Mouse (Mus musculus): ENCODE results near the gene Gnmt. TPM values are rescaled to one million over a fixed set of nuclear protein-coding genes. Genes with fewer than 3 reads are reported as not detected.

Gene Gnmt
- total RNA-seq, 2 experiments from 2014 or later: 0.55 to 0.74 TPM

DNA sequence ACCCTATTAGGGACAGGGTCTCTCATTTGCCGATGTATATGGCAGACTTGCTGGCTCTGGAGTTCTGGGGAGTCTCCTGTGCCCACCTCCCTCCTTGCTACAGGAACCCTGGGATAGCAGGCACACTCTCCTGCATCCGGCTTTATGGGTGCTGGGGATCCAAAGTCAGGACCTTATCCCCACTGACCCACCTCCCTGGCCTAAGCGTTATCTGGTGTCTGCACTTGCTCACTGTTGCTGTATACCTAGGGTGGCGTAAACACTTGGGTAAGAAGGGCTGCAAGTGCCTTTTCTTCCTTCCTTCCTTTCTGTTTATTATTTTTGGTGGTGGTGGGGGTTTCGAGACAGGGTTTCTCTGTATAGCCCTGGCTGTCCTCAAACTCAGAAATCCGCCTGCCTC is 12.3 kb upstream of the Gnmt start:
- no peak for DNase-seq

GRCm38 (mm10) chr17:46736160-46736559 is 7.2 kb upstream of the Gnmt start:
- peak; percentile 33 for DNase-seq

- DNase-seq: no peak
These were observed 6.3 kb upstream of the Gnmt start for GRCm38 (mm10) chr17:46735287-46735686.

GRCm38 (mm10) chr17:46734055-46734454 is 5.1 kb upstream of the Gnmt start:
- DNase-seq: no peak

- no peak for DNase-seq
These were observed 472 bp downstream of the Gnmt start for GRCm38 (mm10) chr17:46728496-46728895.

DNA sequence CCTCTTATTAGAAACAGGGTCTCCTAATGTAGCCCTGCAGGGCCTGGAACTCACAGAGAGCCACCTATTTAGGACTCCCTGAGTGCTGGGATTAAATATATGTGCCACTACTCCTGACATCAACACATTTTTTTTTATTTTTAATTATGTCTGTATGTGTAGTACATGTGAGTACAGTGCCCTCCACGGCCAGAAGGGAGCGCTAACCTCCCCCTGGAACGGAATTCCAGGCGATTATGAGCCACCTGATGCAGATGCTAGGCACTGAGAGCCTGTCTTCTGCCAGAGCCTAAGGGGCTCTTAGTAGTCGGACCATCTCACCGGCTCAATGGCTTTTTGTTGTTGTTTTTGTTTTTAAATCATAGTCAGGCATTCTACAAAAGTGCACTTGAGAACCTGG is 947 bp downstream of the Gnmt start:
- DNase-seq: no peak

DNA sequence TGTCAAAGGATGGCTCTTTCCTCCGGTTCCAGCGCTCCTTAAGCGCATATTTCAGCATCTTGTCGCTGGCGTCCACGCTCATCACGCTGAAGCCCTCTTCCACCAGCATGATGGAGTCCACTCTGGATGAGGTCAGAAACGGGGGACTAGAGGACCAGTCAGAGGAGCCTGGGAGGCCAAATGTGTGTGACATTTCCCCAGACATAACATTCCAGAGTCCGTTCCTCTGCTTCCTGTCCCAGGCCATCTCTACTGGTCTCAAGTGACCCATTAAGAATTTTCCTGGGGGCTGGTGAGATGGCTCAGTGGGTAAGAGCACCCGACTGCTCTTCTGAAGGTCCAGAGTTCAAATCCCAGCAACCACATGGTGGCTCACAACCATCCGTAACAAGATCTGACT is 1.7 kb downstream of the Gnmt start:
- no peak for DNase-seq

GRCm38 (mm10) chr17:46725731-46726645 is 3.0 kb downstream of the Gnmt start:
- DNase-seq: no peak

DNA sequence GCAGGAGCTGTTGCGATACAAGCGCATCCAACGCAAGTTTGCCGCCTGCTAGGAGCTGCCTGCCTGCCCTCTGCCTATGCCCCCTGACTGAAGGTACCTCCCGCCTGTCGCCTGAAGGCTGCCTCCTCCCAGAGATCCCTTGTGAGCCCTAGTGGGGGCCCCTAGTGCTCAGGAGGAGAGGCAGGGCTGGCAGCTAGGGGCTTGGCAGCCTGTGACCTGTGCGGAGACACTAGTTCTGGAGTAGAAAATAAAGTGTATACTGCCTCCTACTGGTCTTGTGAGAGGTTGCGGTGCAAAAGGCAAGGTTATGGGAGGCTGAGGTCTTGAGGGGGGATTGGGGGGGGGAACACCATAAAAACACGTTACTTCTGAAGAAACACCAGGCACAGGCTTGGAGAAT is 3.7 kb downstream of the Gnmt start:
- DNase-seq: peak; percentile 54

GRCm38 (mm10) chr17:46724477-46725084 is 4.4 kb downstream of the Gnmt start:
- DNase-seq: no peak

DNA sequence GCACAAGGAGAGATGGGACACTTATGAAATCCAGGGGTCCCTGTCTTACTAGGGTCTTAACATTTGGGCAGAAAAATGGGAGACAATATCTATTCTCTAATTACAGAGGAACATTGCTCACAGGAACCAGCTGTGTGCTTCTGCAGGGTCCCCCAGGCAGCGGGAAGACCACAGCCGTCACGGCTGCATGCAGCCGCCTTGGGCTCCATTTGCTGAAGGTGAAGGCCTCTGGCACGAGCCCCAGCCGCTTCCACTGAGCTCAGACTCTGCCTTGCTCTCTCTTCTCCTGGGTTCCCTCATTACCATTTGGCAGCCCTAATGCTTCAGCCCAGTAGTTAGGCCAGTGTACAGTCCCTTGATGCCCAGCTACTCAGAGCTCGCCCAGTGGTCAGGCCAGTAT is 7.9 kb downstream of the Gnmt start:
- no peak for DNase-seq

GRCm38 (mm10) chr17:46714756-46715481 is 14.0 kb downstream of the Gnmt start:
- DNase-seq: no peak

GRCm38 (mm10) chr17:46713849-46714248 is 15.1 kb downstream of the Gnmt start:
- DNase-seq: no peak

- no peak for DNase-seq
These were observed 16.5 kb downstream of the Gnmt start for GRCm38 (mm10) chr17:46712442-46712841.

GRCm38 (mm10) chr17:46711612-46712271 is 17.2 kb downstream of the Gnmt start:
- DNase-seq: peak; percentile 69

GRCm38 (mm10) chr17:46710959-46711597 is 17.9 kb downstream of the Gnmt start, which contains the start of gene Pex6:
Gene Pex6 (plus strand): TSS chr17:46711463.
- peak; percentile 95 for DNase-seq

- DNase-seq: no peak
These were observed 22.4 kb downstream of the Gnmt start for GRCm38 (mm10) chr17:46706375-46707089.

DNA sequence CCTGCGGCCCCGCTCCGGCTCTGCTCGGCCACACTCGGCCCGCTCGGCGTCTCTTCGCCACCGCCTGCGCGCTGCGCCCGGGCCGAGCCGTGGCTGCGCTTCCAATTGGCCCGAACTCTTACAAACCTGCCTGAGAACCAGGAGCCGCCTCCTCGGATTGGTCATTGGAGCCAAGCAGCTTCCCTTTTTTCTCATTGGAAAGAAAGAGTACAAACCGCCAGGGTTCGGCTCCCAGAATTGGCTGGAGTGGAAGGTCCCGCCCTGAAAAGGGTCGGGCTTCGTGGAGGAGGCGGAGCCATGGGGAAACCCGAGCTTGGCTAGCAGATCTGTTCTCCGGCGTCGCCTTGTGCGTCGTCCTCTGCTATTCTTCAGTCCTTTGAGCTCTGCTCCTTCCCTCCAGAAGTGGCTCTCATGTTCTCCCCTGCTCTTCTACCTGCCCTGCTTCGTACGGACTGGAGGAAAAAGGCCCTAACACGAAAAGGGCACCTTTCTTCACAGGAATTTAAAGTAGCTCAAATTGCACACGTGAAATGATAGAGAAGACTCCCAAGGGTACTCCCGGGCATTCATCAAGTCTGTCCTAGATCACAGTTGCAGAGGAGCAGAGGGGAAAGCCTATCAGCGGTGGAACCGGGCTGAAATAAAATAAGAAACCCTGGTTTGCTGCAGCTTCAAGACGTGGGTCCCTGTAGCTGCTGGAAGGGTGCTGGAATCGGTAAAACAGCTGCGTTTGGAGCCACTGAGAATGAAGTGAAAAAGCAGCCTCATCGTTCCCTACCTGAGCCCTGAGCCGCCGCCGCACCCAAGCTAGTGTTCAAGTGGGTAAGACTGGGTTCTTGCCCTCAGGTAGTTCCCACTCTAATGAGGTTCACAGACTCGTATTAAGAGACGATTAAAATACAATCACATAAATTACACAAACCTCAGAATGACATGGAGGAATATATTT is 23.8 kb downstream of the Gnmt start, which contains the start of gene Ppp2r5d:
TSS of gene Ppp2r5d (minus strand) at position 225 of the 949 bp plus-strand sequence.
- DNase-seq: peak; percentile 97

GRCm38 (mm10) chr17:46703971-46704886 is 24.7 kb downstream of the Gnmt start:
- DNase-seq: no peak
